Mouse (Mus musculus) intestine, embryonic 16.5 days (tissue): ENCODE measurements at regions not wholly inside any gene's neighbourhood (a gene's known extent, or its start where the extent isn't known, plus 50 kb on each side); places are given as distances from the start of the nearest gene placed in this dataset.

ENCODE experiments used
- ATAC-seq: fragments of 200-750 bp; cut with Nextera tagmentation; 2 replicates; pipeline ENCODE4 v1.8.0; 2017; ENCODE audit warnings: moderate TSS enrichment, moderate library complexity
- H3K27ac ChIP-seq: fragments of 300-500 bp; sonication (generic); 2 replicates; pipeline ENCODE4 v1.5.1; 2014; ENCODE audit warnings: mild to moderate bottlenecking, low read length
- H3K27me3 ChIP-seq: fragments of 300-500 bp; sonication (generic); replicated peaks from 2 replicates; pipeline ENCODE4 v1.6.1; 2014; ENCODE audit warnings: low read length, control low read depth, mixed read lengths; ENCODE audit not compliant: control insufficient read depth, insufficient read depth
- H3K36me3 ChIP-seq: fragments of 300-500 bp; sonication (generic); 2 replicates; pipeline ENCODE4 v1.6.1; 2014; ENCODE audit warnings: low read length, control low read depth; ENCODE audit not compliant: control insufficient read depth, insufficient read depth
- H3K4me1 ChIP-seq: fragments of 300-500 bp; sonication (generic); 2 replicates; pipeline ENCODE4 v1.6.1; 2014; ENCODE audit warnings: low read length, control low read depth, mixed read lengths; ENCODE audit not compliant: control insufficient read depth, insufficient read depth
- H3K4me2 ChIP-seq: fragments of 300-500 bp; sonication (generic); 2 replicates; pipeline ENCODE4 v1.6.1; 2014; ENCODE audit warnings: low read depth, low read length, control low read depth
- H3K4me3 ChIP-seq: fragments of 300-500 bp; sonication (generic); 2 replicates; pipeline ENCODE4 v1.5.1; 2014; ENCODE audit warnings: mild to moderate bottlenecking, low read length
- H3K9ac ChIP-seq: fragments of 300-500 bp; sonication (generic); 2 replicates; pipeline ENCODE4 v1.6.1; 2014; ENCODE audit warnings: low read depth, low read length
- H3K9me3 ChIP-seq: fragments of 300-500 bp; sonication (generic); 2 replicates; pipeline ENCODE4 v1.6.1; 2016; ENCODE audit warnings: low read length, control low read depth; ENCODE audit not compliant: control insufficient read depth
- WGBS: fragments of 180-500 bp; shearing (Covaris S2); extraction: QIAGEN DNeasy Blood & Tissue Kit; methylation state at CpG from one replicate; pipeline ENCODE4 v1.1.7; 2014; 5-methylcytosine and 5-hydroxymethylcytosine counted together

DNA sequence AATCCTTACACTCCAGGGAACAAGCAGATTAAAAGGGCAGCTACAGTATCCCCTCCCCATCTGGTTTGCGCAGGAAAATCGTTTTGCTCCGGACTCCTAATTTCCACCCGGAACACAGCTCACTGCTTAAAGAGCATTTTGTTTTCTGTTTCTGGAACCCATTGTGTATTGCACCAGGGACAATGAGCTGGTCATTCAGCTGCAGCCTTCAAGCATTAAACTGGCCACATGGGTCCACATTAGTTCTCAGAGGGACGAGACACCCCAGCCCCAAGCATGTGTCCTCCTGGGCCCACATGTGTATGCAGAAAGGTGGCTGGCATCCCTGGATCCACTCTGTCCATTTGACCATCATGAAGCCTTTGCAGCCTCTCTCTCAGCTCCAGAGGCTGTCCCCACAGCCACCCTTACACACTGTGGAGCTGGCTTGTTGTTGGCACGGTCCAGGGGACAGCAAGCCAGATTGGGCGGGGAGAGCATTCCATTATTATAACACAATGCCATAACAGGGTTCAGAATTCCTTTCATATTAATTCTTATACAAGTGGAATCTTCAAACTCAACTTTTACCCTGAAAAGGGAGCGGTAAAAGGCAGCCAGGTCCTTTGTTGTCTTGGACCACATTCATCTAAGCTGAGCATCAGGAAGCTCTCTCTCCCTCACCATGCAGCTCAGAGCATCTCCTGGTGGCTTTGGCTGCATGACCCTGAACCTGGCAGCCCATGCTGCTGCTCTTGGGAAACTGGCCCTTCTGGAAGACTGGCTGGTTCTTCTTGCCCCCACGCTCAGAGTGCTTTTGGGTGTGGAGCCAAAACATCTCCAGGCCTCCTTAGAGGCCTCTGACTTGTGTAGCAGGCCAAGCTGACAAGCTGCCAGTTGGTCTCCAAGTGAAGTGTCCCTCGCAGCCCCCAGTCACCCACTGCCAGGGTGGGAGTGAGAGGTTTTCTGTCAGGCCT lies 373.4 kb downstream of the Foxo1 start:
- H3K36me3 ChIP-seq: no peaks in the 10 kb centered on the region
- ATAC-seq: no peak
- H3K27me3 ChIP-seq: no peaks in the 10 kb centered on the region
- H3K9ac ChIP-seq: no peak overlapping the region
- 76% methylated on average over 10 of the region's 10 CpGs for WGBS
- H3K4me3 ChIP-seq: no peak overlapping the region
- no peaks in the 10 kb centered on the region for H3K9me3 ChIP-seq
- H3K27ac ChIP-seq: no peak overlapping the region
- peaks cover 5% of the 10 kb centered on the region; the same call in 1 of the 2 replicates for H3K4me1 ChIP-seq
- H3K4me2 ChIP-seq: no peak overlapping the region

GRCm38 (mm10) chr3:52640250-52641147 lies 372.4 kb downstream of the Foxo1 start:
- peaks cover 3% of the 10 kb centered on the region; the same call in 1 of the 2 replicates for H3K27me3 ChIP-seq
- 0 out of 2 replicates have a peak overlapping the region, but pooled peaks have one; percentile 21 for H3K27ac ChIP-seq
- no peak overlapping the region for H3K9ac ChIP-seq
- H3K36me3 ChIP-seq: no peaks in the 10 kb centered on the region
- no peak overlapping the region for H3K4me3 ChIP-seq
- 67% methylated on average over 16 of the region's 16 CpGs for WGBS
- ATAC-seq: no peak
- H3K9me3 ChIP-seq: no peaks in the 10 kb centered on the region
- H3K4me1 ChIP-seq: peaks cover 5% of the 10 kb centered on the region; the same call in 1 of the 2 replicates
- H3K4me2 ChIP-seq: no peak overlapping the region

DNA sequence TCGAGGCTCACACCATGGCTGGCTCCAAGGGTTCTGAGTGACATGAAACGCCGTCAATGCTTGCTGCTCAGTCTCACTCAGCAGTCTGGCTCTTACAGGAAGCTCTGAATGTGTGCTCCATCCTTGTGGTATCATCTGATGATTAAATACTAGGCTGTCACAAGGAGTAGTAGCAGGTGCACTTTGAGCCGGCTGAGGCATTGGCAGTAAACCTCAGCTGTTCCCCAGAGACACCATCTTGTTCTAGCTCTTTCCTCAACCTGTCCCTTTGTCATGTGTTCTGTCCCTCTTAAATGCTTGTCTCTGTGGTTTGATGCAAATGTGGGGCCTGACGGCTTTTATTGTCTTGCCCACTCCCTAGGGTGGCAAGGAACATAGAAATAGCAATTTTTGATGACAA lies 370.7 kb downstream of the Foxo1 start:
- H3K4me3 ChIP-seq: no peak overlapping the region
- ATAC-seq: no peak
- H3K27me3 ChIP-seq: peaks cover 3% of the 10 kb centered on the region; the same call in 1 of the 2 replicates
- WGBS: 85% methylated on average over 5 of the region's 5 CpGs
- no peaks in the 10 kb centered on the region for H3K36me3 ChIP-seq
- H3K27ac ChIP-seq: no peak overlapping the region
- no peak overlapping the region for H3K9ac ChIP-seq
- H3K4me1 ChIP-seq: 0 out of 2 replicates have a peak, but pooled peaks cover under 1% of the 10 kb centered on the region
- H3K4me2 ChIP-seq: no peak overlapping the region
- H3K9me3 ChIP-seq: no peaks in the 10 kb centered on the region

GRCm38 (mm10) chr3:52634353-52634752 lies 366.2 kb downstream of the Foxo1 start:
- Histone ChIP-seq H3K4me3 (no peak overlapping the region), H3K9ac (no peak overlapping the region), H3K27me3 (peaks cover 3% of the 10 kb centered on the region; the same call in 1 of the 2 replicates), H3K9me3 (no peaks in the 10 kb centered on the region), H3K4me1 (no peaks in the 10 kb centered on the region), H3K36me3 (no peaks in the 10 kb centered on the region), H3K4me2 (no peak overlapping the region), H3K27ac (no peak overlapping the region)
- 44% methylated on average over 6 of the region's 6 CpGs for WGBS
- no peak for ATAC-seq

DNA sequence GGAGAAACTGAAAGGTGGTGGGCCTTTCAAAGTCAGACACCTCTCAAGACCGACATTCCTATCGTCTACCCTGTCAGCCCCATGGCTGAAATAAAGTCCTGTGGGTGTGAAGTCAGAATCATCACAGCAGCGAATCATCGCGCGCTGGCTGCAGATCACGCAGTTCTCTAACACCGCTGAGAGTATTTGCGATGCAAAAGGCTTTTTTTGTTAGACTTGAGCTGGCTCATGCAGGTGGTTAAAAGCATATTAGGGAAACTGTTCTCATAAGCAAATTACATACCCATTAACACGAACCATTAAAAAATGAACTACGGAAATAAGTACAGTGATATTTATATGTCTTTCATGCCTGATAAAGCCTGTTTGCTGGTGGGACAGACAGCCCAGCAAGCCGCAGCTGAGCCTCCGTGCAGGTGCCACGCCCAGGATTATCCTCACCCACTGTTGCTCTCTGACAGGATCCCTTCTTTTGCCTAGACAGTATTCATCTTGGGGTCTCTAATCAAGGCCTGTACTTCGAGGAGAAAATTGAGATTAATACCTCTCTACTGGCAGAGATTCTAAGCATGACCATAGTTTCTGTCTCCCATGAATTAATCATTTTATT lies 365.5 kb downstream of the Foxo1 start:
- H3K27me3 ChIP-seq: peaks cover 3% of the 10 kb centered on the region; the same call in 1 of the 2 replicates
- WGBS: 66% methylated on average over 15 of the region's 15 CpGs
- H3K4me1 ChIP-seq: no peaks in the 10 kb centered on the region
- no peak for ATAC-seq
- H3K4me3 ChIP-seq: no peak overlapping the region
- no peak overlapping the region for H3K27ac ChIP-seq
- no peak overlapping the region for H3K4me2 ChIP-seq
- H3K9me3 ChIP-seq: peaks cover 2% of the 10 kb centered on the region; the same call in 1 of the 2 replicates
- H3K36me3 ChIP-seq: no peaks in the 10 kb centered on the region
- H3K9ac ChIP-seq: no peak overlapping the region

GRCm38 (mm10) chr3:52632635-52633034 lies 364.5 kb downstream of the Foxo1 start:
- Histone ChIP-seq H3K9ac (no peak overlapping the region), H3K4me3 (no peak overlapping the region), H3K4me1 (no peaks in the 10 kb centered on the region), H3K27ac (no peak overlapping the region), H3K4me2 (no peak overlapping the region), H3K9me3 (peaks cover 3% of the 10 kb centered on the region; the same call in 1 of the 2 replicates), H3K27me3 (peaks cover 3% of the 10 kb centered on the region; the same call in 1 of the 2 replicates), H3K36me3 (no peaks in the 10 kb centered on the region)
- 81% methylated on average over 2 of the region's 2 CpGs for WGBS
- ATAC-seq: no peak

DNA sequence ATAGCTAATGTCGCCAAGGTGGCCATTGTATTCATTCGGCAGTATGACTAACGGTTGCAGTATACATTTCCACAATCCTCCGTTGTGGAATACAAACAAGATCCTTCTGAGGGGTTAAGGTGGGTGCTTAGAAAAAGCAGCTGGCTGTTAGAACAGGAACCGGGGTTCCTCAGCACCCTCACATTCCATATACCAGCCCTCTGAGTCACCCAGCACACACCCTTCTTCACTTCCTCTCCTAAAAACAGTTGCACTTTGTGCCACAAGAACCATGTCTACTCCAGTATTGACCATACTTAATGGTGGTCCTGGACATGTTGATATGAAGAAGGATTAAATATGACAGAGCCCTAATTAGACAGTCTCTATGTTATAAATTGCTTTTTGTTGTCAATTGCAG lies 362.1 kb downstream of the Foxo1 start:
- no peak overlapping the region for H3K4me2 ChIP-seq
- no peak overlapping the region for H3K9ac ChIP-seq
- no peaks in the 10 kb centered on the region; the same call in 1 of the 2 replicates for H3K4me1 ChIP-seq
- H3K36me3 ChIP-seq: no peaks in the 10 kb centered on the region
- no peak for ATAC-seq
- no peak overlapping the region for H3K27ac ChIP-seq
- 73% methylated on average over 5 of the region's 5 CpGs for WGBS
- no peak overlapping the region for H3K4me3 ChIP-seq
- no peaks in the 10 kb centered on the region for H3K27me3 ChIP-seq
- H3K9me3 ChIP-seq: peaks cover 3% of the 10 kb centered on the region; the same call in 1 of the 2 replicates

- no peak for ATAC-seq
- WGBS: 68% methylated on average over 1 of the region's 1 CpGs
These were observed 357.0 kb downstream of the Foxo1 start for GRCm38 (mm10) chr3:52625125-52625524.

More at GRCm38 (mm10) chr3:52625125-52625524, 357.0 kb downstream of the Foxo1 start:
- H3K4me2 ChIP-seq: no peak overlapping the region
- no peak overlapping the region for H3K4me3 ChIP-seq
- no peak overlapping the region for H3K9ac ChIP-seq
- H3K4me1 ChIP-seq: no peaks in the 10 kb centered on the region; the same call in 1 of the 2 replicates
- H3K9me3 ChIP-seq: peaks cover 3% of the 10 kb centered on the region; the same call in 1 of the 2 replicates
- no peaks in the 10 kb centered on the region for H3K36me3 ChIP-seq
- no peaks in the 10 kb centered on the region for H3K27me3 ChIP-seq
- no peak overlapping the region for H3K27ac ChIP-seq
